Mouse (Mus musculus) stomach, embryonic 16.5 days (tissue): ENCODE measurements around the gene Dnm3. TPM values are rescaled to one million over a fixed set of nuclear protein-coding genes. Genes with fewer than 3 reads are reported as not detected.

Experiments used
- ATAC-seq: fragments of 200-750 bp; cut with Nextera tagmentation; 2 replicates; pipeline ENCODE4 v1.8.0; 2017; ENCODE audit warnings: moderate number of reproducible peaks, moderate TSS enrichment; ENCODE audit not compliant: insufficient read depth, low FRiP score
- H3K27ac ChIP-seq: fragments of 300-500 bp; sonication (generic); 2 replicates; pipeline ENCODE4 v1.5.1; 2014; ENCODE audit warnings: low read length
- H3K27me3 ChIP-seq: fragments of 300-500 bp; sonication (generic); 2 replicates; pipeline ENCODE4 v1.6.1; 2014; ENCODE audit warnings: low read length, control low read depth, mixed read lengths; ENCODE audit not compliant: control insufficient read depth, insufficient read depth
- H3K36me3 ChIP-seq: fragments of 300-500 bp; sonication (generic); 2 replicates; pipeline ENCODE4 v1.6.1; 2014; ENCODE audit warnings: low read length; ENCODE audit not compliant: control insufficient read depth, insufficient read depth
- H3K4me1 ChIP-seq: fragments of 300-500 bp; sonication (generic); 2 replicates; pipeline ENCODE4 v1.6.1; 2014; ENCODE audit warnings: low read length, control low read depth, mixed read lengths; ENCODE audit not compliant: control insufficient read depth, insufficient read depth
- H3K4me2 ChIP-seq: fragments of 300-500 bp; sonication (generic); 2 replicates; pipeline ENCODE4 v1.6.1; 2014; ENCODE audit warnings: low read depth, low read length, mixed read lengths
- H3K4me3 ChIP-seq: fragments of 300-500 bp; sonication (generic); replicated peaks from 2 replicates; pipeline ENCODE4 v1.5.1; 2014; ENCODE audit warnings: mild to moderate bottlenecking, low read length
- H3K9ac ChIP-seq: fragments of 300-500 bp; sonication (generic); 2 replicates; pipeline ENCODE4 v1.6.1; 2014; ENCODE audit warnings: low read length
- H3K9me3 ChIP-seq: fragments of 300-500 bp; sonication (generic); replicated peaks from 2 replicates; pipeline ENCODE4 v1.6.1; 2016; ENCODE audit warnings: low read length, control low read depth; ENCODE audit not compliant: control insufficient read depth
- WGBS: fragments of 180-500 bp; shearing (Covaris S2); extraction: QIAGEN DNeasy Blood & Tissue Kit; methylation state at CpG from one replicate; pipeline ENCODE4 v1.1.7; 2014; 5-methylcytosine and 5-hydroxymethylcytosine counted together
- polyA plus RNA-seq: library from polyadenylated mRNA; unstranded; fragments of >200 nt; fragmentation: Nextera tagmentation; extraction: Ambion mirVana; gene quantifications from 2 replicates; pipeline ENCODE4 v1.2.1, GENCODE M21; 2015

The Dnm3 gene
- polyA plus RNA-seq, 1 experiment from 2014 or later = 6.4 TPM

GRCm38 (mm10) chr1:162040490-162041274 is 437.2 kb downstream of the Dnm3 start:
- Histone ChIP-seq H3K4me1 (peaks cover 26% of the 10 kb centered on the region), H3K4me3 (no peak overlapping the region), H3K9me3 (no peaks in the 10 kb centered on the region), H3K9ac (no peak overlapping the region), H3K27me3 (no peaks in the 10 kb centered on the region), H3K27ac (peak overlapping the region; percentile 36), H3K4me2 (no peak overlapping the region), H3K36me3 (no peaks in the 10 kb centered on the region)
- ATAC-seq = no peak
- 57% methylated on average over 6 of the region's 6 CpGs for WGBS

- H3K4me2 ChIP-seq = no peak overlapping the region
- peaks cover 26% of the 10 kb centered on the region for H3K4me1 ChIP-seq
- no peaks in the 10 kb centered on the region for H3K36me3 ChIP-seq
- H3K4me3 ChIP-seq = no peak overlapping the region
- no peaks in the 10 kb centered on the region for H3K9me3 ChIP-seq
- H3K27me3 ChIP-seq = no peaks in the 10 kb centered on the region
- H3K27ac ChIP-seq = peak overlapping the region; percentile 36; the same call in 1 of the 2 replicates
- 44% methylated on average over 7 of the region's 7 CpGs for WGBS
- H3K9ac ChIP-seq = no peak overlapping the region
- no peak for ATAC-seq
Observed at GRCm38 (mm10) chr1:162039808-162040207, 438.0 kb downstream of the Dnm3 start.

GRCm38 (mm10) chr1:162039011-162039595 is 438.7 kb downstream of the Dnm3 start:
- H3K36me3 ChIP-seq = no peaks in the 10 kb centered on the region
- H3K4me1 ChIP-seq = peaks cover 23% of the 10 kb centered on the region
- H3K27ac ChIP-seq = no peak overlapping the region; the same call in 1 of the 2 replicates
- H3K9me3 ChIP-seq = no peaks in the 10 kb centered on the region
- WGBS = 54% methylated on average over 9 of the region's 9 CpGs
- H3K9ac ChIP-seq = no peak overlapping the region
- no peaks in the 10 kb centered on the region for H3K27me3 ChIP-seq
- H3K4me2 ChIP-seq = no peak overlapping the region
- no peak overlapping the region for H3K4me3 ChIP-seq
- no peak for ATAC-seq

- no peak for ATAC-seq
Observed at GRCm38 (mm10) chr1:162038431-162038830, 439.4 kb downstream of the Dnm3 start.

GRCm38 (mm10) chr1:162037968-162038421 is 439.8 kb downstream of the Dnm3 start:
- Histone ChIP-seq H3K9ac (no peak overlapping the region), H3K4me3 (no peak overlapping the region), H3K27me3 (no peaks in the 10 kb centered on the region), H3K4me2 (peak overlapping the region; percentile 15; the same call in 1 of the 2 replicates), H3K4me1 (peaks cover 19% of the 10 kb centered on the region), H3K9me3 (no peaks in the 10 kb centered on the region), H3K36me3 (no peaks in the 10 kb centered on the region), H3K27ac (peak overlapping the region; percentile 79)
- peak; percentile 57; the same call in 1 of the 2 replicates for ATAC-seq
- WGBS = 53% methylated on average over 10 of the region's 10 CpGs

More at GRCm38 (mm10) chr1:162038431-162038830, 439.4 kb downstream of the Dnm3 start:
- Histone ChIP-seq H3K27me3 (no peaks in the 10 kb centered on the region), H3K4me1 (peaks cover 19% of the 10 kb centered on the region), H3K27ac (peak overlapping the region; percentile 21; the same call in 1 of the 2 replicates), H3K36me3 (no peaks in the 10 kb centered on the region), H3K9me3 (no peaks in the 10 kb centered on the region), H3K4me2 (no peak overlapping the region), H3K9ac (no peak overlapping the region), H3K4me3 (no peak overlapping the region)
- 45% methylated on average over 5 of the region's 5 CpGs for WGBS

GRCm38 (mm10) chr1:162037185-162037765 is 440.6 kb downstream of the Dnm3 start:
- no peaks in the 10 kb centered on the region for H3K27me3 ChIP-seq
- no peak overlapping the region for H3K4me3 ChIP-seq
- ATAC-seq = no peak
- peaks cover 19% of the 10 kb centered on the region for H3K4me1 ChIP-seq
- no peak overlapping the region for H3K9ac ChIP-seq
- H3K27ac ChIP-seq = peak overlapping the region; percentile 79
- WGBS = 33% methylated on average over 6 of the region's 6 CpGs
- H3K36me3 ChIP-seq = no peaks in the 10 kb centered on the region
- no peaks in the 10 kb centered on the region for H3K9me3 ChIP-seq
- H3K4me2 ChIP-seq = peak overlapping the region; percentile 15; the same call in 1 of the 2 replicates

- H3K4me2 ChIP-seq = no peak overlapping the region
- H3K9ac ChIP-seq = no peak overlapping the region
- H3K4me3 ChIP-seq = no peak overlapping the region
- no peaks in the 10 kb centered on the region for H3K36me3 ChIP-seq
- no peaks in the 10 kb centered on the region for H3K9me3 ChIP-seq
- ATAC-seq = no peak
- peak overlapping the region; percentile 11; the same call in 1 of the 2 replicates for H3K27ac ChIP-seq
- peaks cover 19% of the 10 kb centered on the region for H3K4me1 ChIP-seq
- 18% methylated on average over 5 of the region's 5 CpGs for WGBS
- H3K27me3 ChIP-seq = no peaks in the 10 kb centered on the region
Observed at GRCm38 (mm10) chr1:162036461-162036835, 441.4 kb downstream of the Dnm3 start.

GRCm38 (mm10) chr1:162035800-162036460 is 441.9 kb downstream of the Dnm3 start:
- Histone ChIP-seq H3K4me3 (no peak overlapping the region), H3K9ac (no peak overlapping the region), H3K27ac (peak overlapping the region; percentile 55), H3K9me3 (no peaks in the 10 kb centered on the region), H3K27me3 (no peaks in the 10 kb centered on the region), H3K36me3 (no peaks in the 10 kb centered on the region), H3K4me2 (no peak overlapping the region), H3K4me1 (peaks cover 19% of the 10 kb centered on the region)
- WGBS = 76% methylated on average over 6 of the region's 6 CpGs
- no peak for ATAC-seq
